Mouse (Mus musculus): Measurements from ENCODE around the gene Chad. TPM values are rescaled to one million over a fixed set of nuclear protein-coding genes. Genes with fewer than 3 reads are reported as not detected.

Gene Chad
- total and polyA plus RNA-seq, 3 experiments, result 0.17 to 0.41 TPM; not detected in 1

DNA sequence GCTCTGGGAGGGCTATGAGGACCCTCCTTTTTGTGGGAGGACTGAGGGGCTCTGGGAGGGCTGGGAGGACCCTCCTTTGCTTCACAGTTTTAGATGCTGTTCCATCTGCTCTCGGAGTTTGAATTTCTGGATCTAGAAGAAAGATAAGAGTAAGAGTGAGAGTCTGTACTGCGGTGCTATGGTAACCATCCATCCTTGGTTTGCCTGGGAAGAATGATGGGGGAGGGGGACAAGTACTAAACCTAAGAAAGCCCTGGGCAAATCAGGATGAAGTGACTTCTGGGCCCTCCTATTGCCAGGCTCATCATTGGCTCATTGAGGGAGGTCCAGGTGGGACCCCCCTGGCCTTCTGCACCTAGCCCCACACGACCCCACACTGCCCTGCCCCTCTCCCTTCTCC is 6.6 kb upstream of the Chad start:
- Histone ChIP-seq H3K79me2 (replicated peaks; ENCODE audit: control insufficient read depth, extremely low read depth, insufficient read depth, poor library complexity, severe bottlenecking) (no peaks in the 10 kb centered on the region), H3K4me3 (replicated peaks in 1 of 3; ENCODE audit: low read depth in 2 of 3, low read length in 2 of 3, poor library complexity in 1 of 3) (no peak overlapping the region), H3K4me2 (ENCODE audit: insufficient read depth, low read depth, poor library complexity, severe bottlenecking) (no peak overlapping the region), H3K9me3 (replicated peaks; ENCODE audit: low read length) (no peaks in the 10 kb centered on the region), H3K4me1 (ENCODE audit: control insufficient read depth in 1 of 2, insufficient read depth in 2 of 2) (no peaks in the 10 kb centered on the region), H3K9ac (ENCODE audit: insufficient read depth, low read depth) (no peak overlapping the region), H3K27me3 (replicated peaks) (no peaks in the 10 kb centered on the region), H3K27ac (ENCODE audit: insufficient read depth, low read depth) (no peak overlapping the region), H3K36me3 (replicated peaks in 1 of 2; ENCODE audit: control insufficient read depth in 1 of 2, insufficient read depth in 1 of 2, low read length in 1 of 2) (peaks cover 3 to 63% of the 10 kb centered on the region in 2 experiments)
- TF ChIP-seq BHLHE40 (IDR thresholded peaks at IDR 0.05; ENCODE audit: low read depth, low read length) (no peak), ETS1 (conservative IDR thresholded peaks at IDR 0.05; ENCODE audit: low read depth, low read length) (no peak), POLR2A (IDR thresholded peaks at IDR 0.05; ENCODE audit: low read depth, low read length) (no peak), TBP (conservative IDR thresholded peaks at IDR 0.05; ENCODE audit: low read depth, low read length) (no peak), CHD2 (IDR thresholded peaks at IDR 0.05; ENCODE audit: low read length) (no peak), POLR2AphosphoS2 (IDR thresholded peaks at IDR 0.05; ENCODE audit: low read depth, low read length) (no peak)
- dilution Hi-C loops (cut with MboI; ENCODE audit: extremely low pct_ligation_motif_present, extremely low pct_unique_long_range_greater_than_20kb, low sequenced_read_pairs) (no loop called here), in situ Hi-C loops (cut with MboI; ENCODE audit: low pct_ligation_motif_present, low pct_unique_long_range_greater_than_20kb, low sequenced_read_pairs) (no loop called here)
- no peak for DNase-seq (ENCODE audit: extremely low read depth)

DNA sequence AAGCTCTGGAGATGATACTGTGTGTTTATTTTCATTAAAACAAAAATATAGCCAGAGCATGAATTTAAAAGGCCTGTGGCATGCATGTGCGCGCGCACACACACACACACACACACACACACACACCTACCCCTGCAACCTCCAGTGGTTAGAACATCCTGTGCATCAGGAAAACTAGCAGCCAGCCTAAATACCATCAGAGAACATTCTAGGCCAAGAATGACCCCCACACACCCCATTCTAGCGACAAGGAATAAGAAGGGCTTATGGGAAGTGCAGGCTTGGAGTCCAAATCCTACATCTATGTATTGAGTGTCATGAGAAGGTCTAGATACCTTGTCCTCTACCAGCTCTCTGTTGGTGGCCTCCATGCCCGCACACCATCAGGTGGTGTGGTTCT is 1.5 kb upstream of the Chad start:
- no peak for DNase-seq (ENCODE audit: extremely low read depth)
- no peak for TF ChIP-seq CHD2 (IDR thresholded peaks at IDR 0.05; ENCODE audit: low read length)
- no peak for TF ChIP-seq MAZ (IDR thresholded peaks at IDR 0.05; ENCODE audit: low read depth, low read length)
- no peak for TF ChIP-seq KAT2A (IDR thresholded peaks at IDR 0.05; ENCODE audit: insufficient replicate concordance, low read length)
- TF ChIP-seq POLR2A (IDR thresholded peaks at IDR 0.05; ENCODE audit: low read depth, low read length), result no peak
- no peak for TF ChIP-seq GABPA (IDR thresholded peaks at IDR 0.05; ENCODE audit: insufficient replicate concordance, low read depth, low read length)
- TF ChIP-seq TCF12 (IDR thresholded peaks at IDR 0.05; ENCODE audit: low read depth, low read length), result no peak
- no peak for TF ChIP-seq TBP (conservative IDR thresholded peaks at IDR 0.05; ENCODE audit: low read depth, low read length)
- TF ChIP-seq EP300 (IDR thresholded peaks at IDR 0.05; ENCODE audit: low read length), result no peak
- no peak for TF ChIP-seq JUN (IDR thresholded peaks at IDR 0.05; ENCODE audit: insufficient read depth, low read depth, low read length)
- TF ChIP-seq CTCF (conservative IDR thresholded peaks at IDR 0.05 in 1 of 2, IDR thresholded peaks at IDR 0.05 in 1 of 2; ENCODE audit: low read depth in 2 of 2, low read length in 2 of 2), result no peak
- no peak for TF ChIP-seq RAD21 (IDR thresholded peaks at IDR 0.05; ENCODE audit: low read depth, low read length)
- TF ChIP-seq MXI1 (IDR thresholded peaks at IDR 0.05; ENCODE audit: low read depth, low read length), result no peak
- no peak for TF ChIP-seq MEF2A (IDR thresholded peaks at IDR 0.05; ENCODE audit: borderline replicate concordance, low read depth, low read length)
- no peak for TF ChIP-seq BHLHE40 (IDR thresholded peaks at IDR 0.05; ENCODE audit: low read depth, low read length)
- dilution Hi-C loops (cut with MboI; ENCODE audit: extremely low pct_ligation_motif_present, extremely low pct_unique_long_range_greater_than_20kb, low sequenced_read_pairs) (no loop called here), in situ Hi-C loops (cut with MboI; ENCODE audit: low pct_ligation_motif_present, low pct_unique_long_range_greater_than_20kb, low sequenced_read_pairs) (no loop called here)
- H3K9me3 ChIP-seq (replicated peaks; ENCODE audit: low read length), result no peaks in the 10 kb centered on the region
- H3K4me2 ChIP-seq (ENCODE audit: insufficient read depth, low read depth, poor library complexity, severe bottlenecking), result no peak overlapping the region
- H3K9ac ChIP-seq (ENCODE audit: insufficient read depth, low read depth), result no peak overlapping the region
- H3K79me2 ChIP-seq (replicated peaks; ENCODE audit: control insufficient read depth, extremely low read depth, insufficient read depth, poor library complexity, severe bottlenecking), result no peaks in the 10 kb centered on the region
- H3K4me3 ChIP-seq (replicated peaks in 1 of 3; ENCODE audit: low read depth in 2 of 3, low read length in 2 of 3, poor library complexity in 1 of 3), result no peak overlapping the region
- peaks cover 2 to 89% of the 10 kb centered on the region in 2 experiments for H3K36me3 ChIP-seq (replicated peaks in 1 of 2; ENCODE audit: control insufficient read depth in 1 of 2, insufficient read depth in 1 of 2, low read length in 1 of 2)
- no peaks in the 10 kb centered on the region for H3K27me3 ChIP-seq (replicated peaks)
- peaks cover 0 to 10% of the 10 kb centered on the region in 2 experiments; a peak in 2 of 4 replicates for H3K4me1 ChIP-seq (ENCODE audit: control insufficient read depth in 1 of 2, insufficient read depth in 2 of 2)
- H3K27ac ChIP-seq (ENCODE audit: insufficient read depth, low read depth), result no peak overlapping the region
